ENCODE assay signal across 11 mouse cellular contexts in the genomic region with DNA sequence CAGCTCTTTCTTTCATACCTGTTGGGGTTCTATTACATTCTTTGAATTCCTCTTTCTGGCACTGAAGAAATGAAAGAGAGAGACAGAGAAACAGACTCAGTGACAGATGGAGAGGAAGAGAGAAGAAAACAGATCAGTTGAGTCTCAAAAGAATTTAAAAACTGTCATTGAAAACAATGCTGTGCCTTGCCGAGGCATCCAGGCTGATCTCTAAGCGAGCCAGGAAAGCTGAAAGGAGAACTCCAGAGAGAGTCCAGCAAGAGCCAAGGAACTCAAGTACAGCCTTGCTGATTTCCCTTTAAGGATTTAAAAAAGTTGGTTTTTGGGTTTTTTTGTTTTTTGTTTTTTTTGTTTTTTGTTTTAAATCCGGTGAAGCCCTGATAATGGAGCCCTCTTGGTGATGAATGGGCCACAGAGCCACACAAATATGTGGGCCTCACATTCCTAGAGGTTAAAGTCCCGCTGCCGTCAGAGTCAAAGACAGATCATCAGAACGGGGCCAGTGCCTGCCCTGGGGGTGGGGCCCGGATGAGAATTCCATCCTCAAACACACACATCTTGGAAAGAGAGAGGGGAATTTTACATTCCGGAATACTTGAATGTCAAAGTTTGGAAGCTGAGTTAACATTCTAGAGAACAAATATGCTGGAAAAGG. TPM values are rescaled to one million over a fixed set of nuclear protein-coding genes. Genes with fewer than 3 reads are reported as not detected.
DNase-seq lines count a peak whose midpoint lies in the region; ATAC-seq and TF ChIP-seq lines count a peak whose summit lies in the region.
"Had no signal": no experiment of that assay in that cellular context is flagged by ENCODE, and none has a peak within 500 bp of the region (broad histone marks: within the 10 kb centered on the region; RNA-seq: fewer than 3 reads in every experiment).

No protein-coding gene starts in this region.

- H3K4me3 ChIP-seq in lung, embryonic 16.5 days (ENCODE audit: low read length): no peak overlapping the region
- H3K4me3 ChIP-seq in lung, adult 2 months (replicated peaks; ENCODE audit: extremely low read depth, low read depth, low read length): no peak overlapping the region
- H3K4me3 ChIP-seq in intestine, embryonic 16.5 days (ENCODE audit: low read length): no peak overlapping the region
- H3K4me3 ChIP-seq in stomach, embryonic 16.5 days (replicated peaks; ENCODE audit: low read length): no peak overlapping the region

- peak overlapping the region; percentile 56 for H3K27ac ChIP-seq in lung, embryonic 16.5 days (ENCODE audit: low read length)
- peak overlapping the region; percentile 62 for H3K27ac ChIP-seq in intestine, embryonic 16.5 days (ENCODE audit: low read length)
- peak overlapping the region; percentile 25 for H3K27ac ChIP-seq in stomach, embryonic 16.5 days (ENCODE audit: low read length)

- ATAC-seq in lung, embryonic 16.5 days (ENCODE audit: low read depth): peak; percentile 60
- ATAC-seq in intestine, embryonic 16.5 days: 0 out of 2 replicates have a peak, but pooled peaks have one; percentile 59
- no peak for ATAC-seq in stomach, embryonic 16.5 days (ENCODE audit: insufficient read depth, low FRiP score)

- H3K27me3 ChIP-seq in lung, embryonic 16.5 days (ENCODE audit: control insufficient read depth, insufficient read depth, low read depth, low read length): no peaks in the 10 kb centered on the region
- H3K27me3 ChIP-seq in intestine, embryonic 16.5 days (replicated peaks; ENCODE audit: control insufficient read depth, insufficient read depth, low read length): no peaks in the 10 kb centered on the region
- no peaks in the 10 kb centered on the region for H3K27me3 ChIP-seq in stomach, embryonic 16.5 days (ENCODE audit: control insufficient read depth, insufficient read depth, low read length)

- H3K9me3 ChIP-seq in lung, embryonic 16.5 days (ENCODE audit: control insufficient read depth, low read length): no peaks in the 10 kb centered on the region
- H3K9me3 ChIP-seq in intestine, embryonic 16.5 days (ENCODE audit: control insufficient read depth, low read length): no peaks in the 10 kb centered on the region
- H3K9me3 ChIP-seq in stomach, embryonic 16.5 days (replicated peaks; ENCODE audit: control insufficient read depth, low read length): no peaks in the 10 kb centered on the region

- peak; percentile 34 for DNase-seq in gastrocnemius, postnatal 10 days
- no peak for DNase-seq in gastrocnemius, adult 8-10 months (ENCODE audit: low spot score in 2 of 2)
- no peak for DNase-seq in lung, adult 2 months
- no peak for DNase-seq in right cerebral cortex, postnatal 10 days (ENCODE audit: low spot score in 2 of 2)
- DNase-seq in thymus, postnatal 36 days: no peak
- DNase-seq: adrenal gland, adult 8-10 months; cerebellum, adult 9-10 months; liver had no signal

- no peak for TF ChIP-seq POLR2A in lung, adult 2 months (IDR thresholded peaks at IDR 0.05; ENCODE audit: borderline replicate concordance, extremely low read depth, low read depth, low read length)

- peaks cover 14% of the 10 kb centered on the region for H3K4me1 ChIP-seq in lung, embryonic 16.5 days (replicated peaks; ENCODE audit: control insufficient read depth, insufficient read depth, low read length)
- H3K4me1 ChIP-seq in lung, adult 2 months (ENCODE audit: control insufficient read depth, insufficient read depth, low read length): no peaks in the 10 kb centered on the region
- H3K4me1 ChIP-seq in intestine, embryonic 16.5 days (ENCODE audit: control insufficient read depth, insufficient read depth, low read length): peaks cover 14% of the 10 kb centered on the region
- H3K4me1 ChIP-seq in stomach, embryonic 16.5 days (ENCODE audit: control insufficient read depth, insufficient read depth, low read length): peaks cover 12% of the 10 kb centered on the region; the same call in 1 of the 2 replicates

- WGBS in lung, embryonic 16.5 days: 5% methylated on average over 8 of the region's 8 CpGs
- 26% methylated on average over 8 of the region's 8 CpGs for WGBS in lung, adult 2 months
- WGBS in intestine, embryonic 16.5 days: 9% methylated on average over 8 of the region's 8 CpGs
- 6% methylated on average over 8 of the region's 8 CpGs for WGBS in stomach, embryonic 16.5 days

- no peak overlapping the region for H3K9ac ChIP-seq in lung, embryonic 16.5 days (ENCODE audit: low read length)
- 0 out of 2 replicates have a peak overlapping the region, but pooled peaks have one; percentile 33 for H3K9ac ChIP-seq in intestine, embryonic 16.5 days (ENCODE audit: low read depth, low read length)
- H3K9ac ChIP-seq in stomach, embryonic 16.5 days (ENCODE audit: low read length): 0 out of 2 replicates have a peak overlapping the region, but pooled peaks have one; percentile 31

- no peak overlapping the region for H3K4me2 ChIP-seq in lung, embryonic 16.5 days (ENCODE audit: low read depth, low read length)
- H3K4me2 ChIP-seq in intestine, embryonic 16.5 days (ENCODE audit: low read depth, low read length): 0 out of 2 replicates have a peak overlapping the region, but pooled peaks have one; percentile 0
- H3K4me2 ChIP-seq in stomach, embryonic 16.5 days (ENCODE audit: low read depth, low read length): no peak overlapping the region

- TF ChIP-seq CTCF in lung, adult 2 months (IDR thresholded peaks at IDR 0.05; ENCODE audit: insufficient read depth, low read length): no peak

- H3K36me3 ChIP-seq in lung, embryonic 16.5 days (ENCODE audit: control insufficient read depth, insufficient read depth, low read length): no peaks in the 10 kb centered on the region
- H3K36me3 ChIP-seq in intestine, embryonic 16.5 days (ENCODE audit: control insufficient read depth, insufficient read depth, low read length): no peaks in the 10 kb centered on the region
- no peaks in the 10 kb centered on the region for H3K36me3 ChIP-seq in stomach, embryonic 16.5 days (ENCODE audit: control insufficient read depth, insufficient read depth, low read length)

RNA-seq across cellular contexts. Expression of a gene that starts 11.2 kb away (rescaled TPM):
- total RNA-seq in gastrocnemius, postnatal 10 days (2021): 10 to 100 TPM; 60.0 to 71.9 TPM
- total RNA-seq in gastrocnemius, adult 8-10 months (2022): 100 to 1,000 TPM; 170 to 209 (median 181) TPM
- 11.6 and 11.7 TPM in 2 replicates for polyA plus RNA-seq in lung, embryonic 16.5 days (2015; fragmentation: Nextera tagmentation; extraction: Ambion mirVana)
- polyA plus RNA-seq in lung, adult 2 months (2012; rRNA removed): 33.7 and 40.2 TPM in 2 replicates
- 9.4 and 11.0 TPM in 2 replicates for polyA plus RNA-seq in intestine, embryonic 16.5 days (2015; fragmentation: Nextera tagmentation; extraction: Ambion mirVana)
- polyA plus RNA-seq in stomach, embryonic 16.5 days (2015; fragmentation: Nextera tagmentation; extraction: Ambion mirVana): 12.4 and 12.9 TPM in 2 replicates

RNA-seq across cellular contexts. Expression of a gene that starts 52.4 kb away (rescaled TPM):
- 10 to 100 TPM; 74.9 to 76.4 TPM for total RNA-seq in gastrocnemius, postnatal 10 days (2021)
- 10 to 100 TPM; 82.7 to 94.0 (median 89.4) TPM for total RNA-seq in gastrocnemius, adult 8-10 months (2022)
- polyA plus RNA-seq in lung, embryonic 16.5 days (2015; fragmentation: Nextera tagmentation; extraction: Ambion mirVana): 108 and 112 TPM in 2 replicates
- 29.1 and 40.2 TPM in 2 replicates for polyA plus RNA-seq in lung, adult 2 months (2012; rRNA removed)
- polyA plus RNA-seq in intestine, embryonic 16.5 days (2015; fragmentation: Nextera tagmentation; extraction: Ambion mirVana): 98.2 and 106 TPM in 2 replicates
- 109 and 115 TPM in 2 replicates for polyA plus RNA-seq in stomach, embryonic 16.5 days (2015; fragmentation: Nextera tagmentation; extraction: Ambion mirVana)
